Mouse (Mus musculus): ENCODE data around the gene Calm2. TPM values are rescaled to one million over a fixed set of nuclear protein-coding genes. Genes with fewer than 3 reads are reported as not detected.

Calm2 gene
- polyA plus RNA-seq, 1 experiment from 2014 or later = 850 TPM

DNA sequence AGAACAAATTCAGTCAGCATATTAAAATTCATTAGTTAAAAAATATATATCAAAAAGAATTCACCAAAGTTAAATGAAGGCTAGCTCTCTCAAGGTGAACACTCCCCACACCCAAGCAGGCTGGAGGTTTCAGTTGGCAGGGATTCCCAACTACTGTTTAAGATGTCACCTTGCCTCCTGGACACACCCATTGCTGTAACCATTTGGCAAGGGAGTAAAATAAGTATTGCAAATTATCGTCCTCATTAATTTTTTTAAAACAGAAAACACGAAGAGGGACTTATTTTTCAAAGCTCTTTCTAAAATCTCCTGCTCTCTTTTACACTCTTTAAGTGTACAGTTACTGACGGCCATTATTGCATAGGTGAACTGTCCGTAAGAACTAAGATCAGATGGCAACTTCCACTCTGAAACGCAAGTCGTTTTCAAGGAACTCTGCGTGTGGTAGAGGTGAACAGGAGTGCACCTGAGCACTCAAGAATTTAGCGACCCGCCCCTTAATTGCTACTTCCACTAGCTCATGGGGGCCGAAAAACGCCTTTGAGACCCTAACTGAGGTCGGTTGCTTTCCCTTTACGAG is 1.3 kb downstream of the Calm2 start:
- Histone ChIP-seq H3K27me3 (0 out of 2 replicates have a peak, but pooled peaks cover 8% of the 10 kb centered on the region), H3K36me3 (peaks cover 9% of the 10 kb centered on the region; the same call in 1 of the 2 replicates), H3K4me2 (peak overlapping the region; percentile 78), H3K27ac (peak overlapping the region; percentile 98; the same call in 1 of the 2 replicates), H3K4me3 (replicated peaks) (peak overlapping the region; percentile 94), H3K4me1 (replicated peaks) (peaks cover 33% of the 10 kb centered on the region), H3K9ac (replicated peaks) (peak overlapping the region; percentile 96), H3K9me3 (no peaks in the 10 kb centered on the region)
- no peak for ATAC-seq (ENCODE audit: insufficient number of reproducible peaks, insufficient read depth, low FRiP score, low TSS enrichment, low read depth)
- under 1% methylated on average over 13 of the region's 13 CpGs for WGBS

DNA sequence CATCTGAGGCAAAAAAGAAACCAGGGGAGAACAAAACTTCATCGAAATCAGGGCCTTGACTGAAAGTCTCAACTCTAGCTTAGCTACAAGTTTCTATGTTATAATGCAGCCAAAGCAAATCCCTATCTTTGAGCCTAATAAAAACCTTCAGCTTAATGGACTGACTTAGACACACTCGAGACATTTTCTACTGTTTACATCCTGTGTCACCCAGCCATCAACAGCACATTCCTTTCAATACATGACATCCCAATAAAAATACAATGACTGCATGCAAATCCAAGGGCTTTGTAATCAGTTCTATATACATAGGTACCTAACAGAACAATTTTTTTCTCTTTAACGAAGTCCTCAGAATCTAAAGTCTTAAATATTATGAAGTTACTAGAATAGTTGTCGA is 2.0 kb downstream of the Calm2 start:
- H3K4me3 ChIP-seq (replicated peaks) = peak overlapping the region; percentile 22
- H3K36me3 ChIP-seq = peaks cover 9% of the 10 kb centered on the region; the same call in 1 of the 2 replicates
- H3K4me1 ChIP-seq (replicated peaks) = peaks cover 33% of the 10 kb centered on the region
- H3K4me2 ChIP-seq = peak overlapping the region; percentile 78
- H3K27me3 ChIP-seq = 0 out of 2 replicates have a peak, but pooled peaks cover 6% of the 10 kb centered on the region
- H3K27ac ChIP-seq = no peak overlapping the region
- no peak overlapping the region for H3K9ac ChIP-seq (replicated peaks)
- H3K9me3 ChIP-seq = no peaks in the 10 kb centered on the region
- no peak for ATAC-seq (ENCODE audit: insufficient number of reproducible peaks, insufficient read depth, low FRiP score, low TSS enrichment, low read depth)
- WGBS = 61% methylated on average over 4 of the region's 4 CpGs

DNA sequence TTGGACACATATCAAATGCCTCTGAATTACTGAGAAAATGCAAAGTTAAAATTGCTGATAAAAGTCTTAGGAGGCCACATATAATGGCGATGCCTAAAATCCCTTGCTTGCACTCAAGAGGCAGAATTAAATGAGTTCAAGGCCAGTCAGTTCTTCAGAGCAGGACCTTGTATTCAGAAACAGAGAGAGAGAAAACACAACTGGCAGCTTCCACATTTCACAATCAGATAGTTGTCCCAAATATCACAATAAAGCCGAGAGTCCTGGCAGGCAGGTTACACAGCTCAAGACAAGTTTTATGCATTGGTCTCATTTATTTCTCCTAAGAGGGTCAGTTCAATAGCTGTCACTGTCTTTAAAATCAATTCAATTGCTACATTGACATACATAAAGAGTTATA is 5.2 kb downstream of the Calm2 start:
- no peak overlapping the region for H3K4me2 ChIP-seq
- H3K4me3 ChIP-seq (replicated peaks) = no peak overlapping the region
- peaks cover 35% of the 10 kb centered on the region for H3K4me1 ChIP-seq (replicated peaks)
- H3K9ac ChIP-seq (replicated peaks) = no peak overlapping the region
- WGBS = 83% methylated on average over 2 of the region's 2 CpGs
- no peak for ATAC-seq (ENCODE audit: insufficient number of reproducible peaks, insufficient read depth, low FRiP score, low TSS enrichment, low read depth)
- H3K36me3 ChIP-seq = peaks cover 9% of the 10 kb centered on the region; the same call in 1 of the 2 replicates
- H3K27me3 ChIP-seq = no peaks in the 10 kb centered on the region
- H3K27ac ChIP-seq = no peak overlapping the region
- no peaks in the 10 kb centered on the region for H3K9me3 ChIP-seq

DNA sequence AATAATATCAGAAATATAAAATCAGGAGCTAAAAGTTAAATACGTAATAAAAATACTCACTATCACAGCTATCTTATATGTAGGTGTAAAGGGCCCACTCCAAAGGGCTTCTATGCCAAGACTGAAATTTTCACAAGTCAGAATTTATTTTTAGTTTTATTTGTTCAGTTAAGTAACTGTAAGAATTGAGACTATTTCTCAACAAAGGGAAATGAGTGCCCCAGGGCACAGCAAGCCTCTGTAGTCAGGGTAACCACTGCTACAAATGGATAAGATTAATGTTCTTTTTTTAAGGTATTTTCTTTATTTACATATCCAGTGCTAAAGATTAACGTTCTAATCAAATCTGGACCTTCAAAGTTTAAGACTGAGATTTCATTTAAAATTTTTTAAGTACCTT is 7.3 kb downstream of the Calm2 start:
- WGBS = 93% methylated on average over 2 of the region's 2 CpGs
- ATAC-seq (ENCODE audit: insufficient number of reproducible peaks, insufficient read depth, low FRiP score, low TSS enrichment, low read depth) = no peak
- Histone ChIP-seq H3K9ac (replicated peaks) (no peak overlapping the region), H3K27ac (no peak overlapping the region), H3K4me2 (no peak overlapping the region), H3K4me1 (replicated peaks) (peaks cover 31% of the 10 kb centered on the region), H3K27me3 (no peaks in the 10 kb centered on the region), H3K9me3 (no peaks in the 10 kb centered on the region), H3K36me3 (peaks cover 23% of the 10 kb centered on the region), H3K4me3 (replicated peaks) (no peak overlapping the region)

DNA sequence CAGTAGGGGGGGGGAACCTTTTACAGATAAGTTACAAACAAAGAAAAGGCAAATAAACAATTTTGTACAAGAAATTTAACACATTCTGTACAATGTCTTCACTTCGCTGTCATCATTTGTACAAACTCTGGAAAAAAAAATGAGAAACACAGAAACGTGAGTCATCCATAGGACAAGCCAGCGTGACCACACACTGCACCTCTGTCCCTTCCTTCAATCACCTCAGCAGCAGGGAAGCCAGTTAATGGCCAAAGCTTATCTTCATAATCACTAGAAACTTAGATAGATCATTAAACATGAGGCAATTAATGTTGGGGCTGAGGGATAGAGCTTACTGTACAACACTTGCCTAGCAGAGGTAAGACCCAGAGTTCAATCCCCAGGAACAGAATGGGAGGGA is 12.8 kb downstream of the Calm2 start:
- H3K4me1 ChIP-seq (replicated peaks) = peaks cover 5% of the 10 kb centered on the region; the same call in 1 of the 2 replicates
- H3K4me2 ChIP-seq = no peak overlapping the region
- no peak overlapping the region for H3K4me3 ChIP-seq (replicated peaks)
- H3K27ac ChIP-seq = no peak overlapping the region
- peaks cover 66% of the 10 kb centered on the region for H3K36me3 ChIP-seq
- no peak overlapping the region for H3K9ac ChIP-seq (replicated peaks)
- H3K27me3 ChIP-seq = no peaks in the 10 kb centered on the region
- ATAC-seq (ENCODE audit: insufficient number of reproducible peaks, insufficient read depth, low FRiP score, low TSS enrichment, low read depth) = no peak
- no peaks in the 10 kb centered on the region for H3K9me3 ChIP-seq
- 88% methylated on average over 3 of the region's 3 CpGs for WGBS

DNA sequence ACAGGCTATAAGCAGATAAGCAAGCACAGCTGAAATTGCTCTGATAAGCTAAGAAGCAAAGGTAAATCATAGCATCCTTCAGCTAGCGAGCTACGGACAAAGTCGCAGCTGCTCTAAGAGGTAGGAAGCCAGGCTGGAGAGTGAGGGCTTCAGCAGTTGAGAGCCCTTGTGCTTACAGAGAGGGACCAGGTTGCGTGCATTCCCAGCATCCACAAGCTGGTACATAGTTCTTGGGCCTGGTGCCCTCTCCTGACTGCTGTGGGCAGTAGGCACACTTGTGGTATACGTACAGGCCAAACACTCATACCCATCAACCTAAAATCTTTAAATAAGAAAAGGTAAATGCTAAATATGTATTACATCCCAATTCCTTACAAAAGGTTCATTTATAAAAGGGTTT is 14.0 kb downstream of the Calm2 start:
- peaks cover 68% of the 10 kb centered on the region for H3K36me3 ChIP-seq

DNA sequence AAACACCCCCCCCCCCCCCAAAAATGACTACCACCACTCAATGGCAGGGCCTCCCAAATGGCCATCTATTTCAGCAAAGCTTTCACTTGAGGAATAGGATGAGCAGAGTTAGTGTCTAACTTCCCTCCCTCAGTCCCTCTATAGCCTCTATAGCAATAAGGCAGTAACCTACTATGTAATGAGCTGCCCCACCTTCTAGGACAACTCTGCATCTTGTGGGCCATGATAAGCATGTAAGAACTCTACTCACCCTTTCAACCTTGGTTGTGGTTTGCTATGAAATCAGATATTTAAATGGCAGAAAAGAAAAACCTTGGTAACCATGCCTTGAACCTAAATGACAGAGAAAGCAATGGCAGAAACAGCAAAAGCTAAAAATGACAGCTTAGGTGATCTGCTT is 14.4 kb downstream of the Calm2 start:
- Histone ChIP-seq H3K4me1 (replicated peaks) (peaks cover 2% of the 10 kb centered on the region; the same call in 1 of the 2 replicates), H3K4me2 (no peak overlapping the region), H3K27ac (no peak overlapping the region), H3K4me3 (replicated peaks) (no peak overlapping the region), H3K9ac (replicated peaks) (no peak overlapping the region), H3K9me3 (no peaks in the 10 kb centered on the region), H3K36me3 (peaks cover 71% of the 10 kb centered on the region), H3K27me3 (no peaks in the 10 kb centered on the region)
- ATAC-seq (ENCODE audit: insufficient number of reproducible peaks, insufficient read depth, low FRiP score, low TSS enrichment, low read depth) = no peak

More for the DNA sequence above, 14.0 kb downstream of the Calm2 start:
- Histone ChIP-seq H3K4me1 (replicated peaks) (peaks cover 5% of the 10 kb centered on the region; the same call in 1 of the 2 replicates), H3K4me3 (replicated peaks) (no peak overlapping the region), H3K9me3 (no peaks in the 10 kb centered on the region), H3K27me3 (no peaks in the 10 kb centered on the region), H3K9ac (replicated peaks) (no peak overlapping the region), H3K27ac (no peak overlapping the region), H3K4me2 (no peak overlapping the region)
- 92% methylated on average over 5 of the region's 5 CpGs for WGBS
- ATAC-seq (ENCODE audit: insufficient number of reproducible peaks, insufficient read depth, low FRiP score, low TSS enrichment, low read depth) = no peak

DNA sequence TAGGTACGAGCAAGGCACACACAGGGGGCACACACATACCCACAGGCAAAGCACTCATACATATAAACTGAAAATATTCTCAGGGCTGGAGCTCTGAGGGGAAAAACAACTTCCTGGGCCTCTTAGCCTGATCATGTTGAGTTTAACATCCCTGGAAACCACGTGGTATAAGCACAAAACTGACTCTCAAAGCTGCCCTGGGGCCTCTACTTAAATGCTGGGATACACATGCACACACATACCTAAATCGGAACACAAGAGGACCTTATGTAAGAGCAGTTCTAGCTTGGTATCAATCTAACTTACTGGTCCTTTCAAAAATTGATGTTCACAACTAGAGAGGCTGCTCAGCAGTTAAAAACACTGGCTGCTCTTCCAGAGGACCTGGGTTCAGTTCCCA is 17.3 kb downstream of the Calm2 start:
- no peak overlapping the region for H3K27ac ChIP-seq
- no peak overlapping the region for H3K4me3 ChIP-seq (replicated peaks)
- no peak overlapping the region for H3K9ac ChIP-seq (replicated peaks)
- no peak overlapping the region for H3K4me2 ChIP-seq
- no peaks in the 10 kb centered on the region for H3K4me1 ChIP-seq (replicated peaks)
- no peak for ATAC-seq (ENCODE audit: insufficient number of reproducible peaks, insufficient read depth, low FRiP score, low TSS enrichment, low read depth)
- peaks cover 56% of the 10 kb centered on the region for H3K36me3 ChIP-seq
- no peaks in the 10 kb centered on the region for H3K9me3 ChIP-seq
- no peaks in the 10 kb centered on the region for H3K27me3 ChIP-seq
- 81% methylated on average over 3 of the region's 3 CpGs for WGBS

DNA sequence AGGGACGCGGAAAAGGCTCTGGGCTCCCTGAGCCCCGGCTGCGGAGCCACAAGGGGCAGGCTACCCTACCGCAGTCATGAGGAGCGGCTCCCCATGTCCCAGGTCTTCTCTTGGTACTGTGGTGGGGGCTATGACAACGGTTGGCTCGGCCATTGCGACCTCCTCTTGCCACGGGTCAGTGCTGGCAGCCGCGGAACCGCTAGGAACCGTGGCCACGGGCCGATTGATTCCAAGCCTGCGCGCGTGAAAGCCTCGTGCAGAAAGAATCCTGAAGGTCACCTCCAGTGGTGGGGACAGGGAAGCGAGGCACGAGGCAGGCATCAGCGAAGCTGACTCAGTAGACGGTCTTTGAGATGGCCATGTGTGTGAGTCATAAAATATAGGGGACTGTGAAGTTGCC is 19.2 kb downstream of the Calm2 start, which contains the start of gene Stpg4:
TSS of gene Stpg4 (minus strand) at position 231 of the 400 bp plus-strand sequence.
- 54% methylated on average over 24 of the region's 24 CpGs for WGBS
- Histone ChIP-seq H3K9me3 (no peaks in the 10 kb centered on the region), H3K27me3 (no peaks in the 10 kb centered on the region), H3K9ac (replicated peaks) (0 out of 2 replicates have a peak within 1 kb of the TSS, but pooled peaks have one; percentile 4), H3K27ac (no peak within 1 kb of the TSS), H3K4me1 (replicated peaks) (no peaks in the 10 kb centered on the region), H3K36me3 (peaks cover 38% of the 10 kb centered on the region), H3K4me3 (replicated peaks) (no peak within 1 kb of the TSS), H3K4me2 (no peak within 1 kb of the TSS)
- ATAC-seq (ENCODE audit: insufficient number of reproducible peaks, insufficient read depth, low FRiP score, low TSS enrichment, low read depth) = no peak

DNA sequence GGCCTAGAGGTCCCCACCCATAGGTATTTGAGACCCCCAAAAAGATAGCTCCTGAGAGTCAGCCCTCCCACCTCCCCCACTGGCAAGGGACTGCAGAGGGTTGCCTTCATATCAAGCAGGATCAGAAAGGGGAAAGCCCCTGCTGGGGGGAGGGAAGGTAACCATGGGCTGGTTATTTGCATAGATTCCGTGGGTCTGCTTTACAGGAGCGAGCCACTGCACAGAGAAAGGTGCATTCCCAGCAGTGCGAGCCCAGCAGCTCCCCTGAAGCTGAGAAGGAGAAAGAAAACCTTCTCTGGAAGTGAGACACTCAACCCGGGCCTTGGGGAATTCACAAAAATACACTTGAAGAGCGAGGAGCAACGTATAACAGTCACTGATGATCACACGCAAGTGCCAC is 28.7 kb downstream of the Calm2 start:
- Histone ChIP-seq H3K27ac (no peak overlapping the region), H3K4me3 (replicated peaks) (no peak overlapping the region), H3K4me1 (replicated peaks) (0 out of 2 replicates have a peak, but pooled peaks cover 3% of the 10 kb centered on the region), H3K9ac (replicated peaks) (no peak overlapping the region), H3K4me2 (no peak overlapping the region), H3K9me3 (no peaks in the 10 kb centered on the region), H3K36me3 (no peaks in the 10 kb centered on the region), H3K27me3 (peaks cover 3% of the 10 kb centered on the region; the same call in 1 of the 2 replicates)
- ATAC-seq (ENCODE audit: insufficient number of reproducible peaks, insufficient read depth, low FRiP score, low TSS enrichment, low read depth) = no peak
- WGBS = 74% methylated on average over 7 of the region's 7 CpGs

DNA sequence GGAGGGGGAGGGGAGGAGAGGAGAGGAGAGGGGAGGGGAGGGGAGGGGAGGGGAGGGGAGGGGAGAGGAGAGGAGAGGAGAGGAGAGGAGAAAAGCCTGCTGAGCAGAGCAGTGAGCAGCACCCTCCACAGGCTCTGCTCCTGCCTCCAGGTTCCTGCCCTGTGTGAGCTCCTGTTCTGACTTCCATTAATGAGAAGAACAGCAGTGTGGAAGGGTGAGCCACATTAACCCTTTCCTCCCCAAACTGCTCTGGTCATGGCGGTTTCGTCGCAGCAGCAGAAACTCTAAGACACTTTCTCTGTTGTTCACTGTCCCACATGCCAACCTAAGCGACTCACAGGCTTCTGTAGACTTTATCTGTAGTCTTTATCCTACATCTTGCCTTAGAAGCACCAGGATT is 40.1 kb downstream of the Calm2 start:
- no peak overlapping the region for H3K27ac ChIP-seq
- 0 out of 2 replicates have a peak, but pooled peaks cover 6% of the 10 kb centered on the region for H3K4me1 ChIP-seq (replicated peaks)
- H3K36me3 ChIP-seq = no peaks in the 10 kb centered on the region
- H3K27me3 ChIP-seq = no peaks in the 10 kb centered on the region
- H3K9ac ChIP-seq (replicated peaks) = no peak overlapping the region
- H3K4me2 ChIP-seq = no peak overlapping the region
- WGBS = 81% methylated on average over 4 of the region's 4 CpGs
- ATAC-seq (ENCODE audit: insufficient number of reproducible peaks, insufficient read depth, low FRiP score, low TSS enrichment, low read depth) = no peak
- H3K4me3 ChIP-seq (replicated peaks) = no peak overlapping the region
- no peaks in the 10 kb centered on the region for H3K9me3 ChIP-seq

DNA sequence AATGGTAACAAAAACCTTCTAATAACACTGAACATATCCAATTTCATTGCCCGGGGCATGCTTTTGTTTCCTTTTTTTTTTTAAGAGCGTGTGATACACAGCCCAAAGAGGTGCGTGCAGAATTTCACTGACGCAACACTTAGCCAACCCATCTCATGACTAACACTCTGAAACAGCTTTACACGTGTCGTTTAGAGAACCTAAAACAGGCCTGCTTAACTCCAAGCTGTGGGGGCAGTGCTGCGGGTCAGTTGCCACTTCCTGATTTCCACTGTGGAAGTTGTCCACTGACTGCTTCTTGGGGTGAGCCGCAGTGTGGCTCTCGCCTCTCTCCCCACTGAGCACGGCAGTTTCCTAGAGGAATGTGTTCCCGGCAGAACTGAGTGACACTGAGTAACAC is 41.2 kb downstream of the Calm2 start:
- Histone ChIP-seq H3K4me2 (no peak overlapping the region), H3K36me3 (no peaks in the 10 kb centered on the region), H3K27ac (0 out of 2 replicates have a peak overlapping the region, but pooled peaks have one; percentile 29), H3K9me3 (no peaks in the 10 kb centered on the region), H3K4me3 (replicated peaks) (no peak overlapping the region), H3K4me1 (replicated peaks) (0 out of 2 replicates have a peak, but pooled peaks cover 6% of the 10 kb centered on the region), H3K27me3 (no peaks in the 10 kb centered on the region), H3K9ac (replicated peaks) (no peak overlapping the region)
- no peak for ATAC-seq (ENCODE audit: insufficient number of reproducible peaks, insufficient read depth, low FRiP score, low TSS enrichment, low read depth)
- WGBS = 63% methylated on average over 11 of the region's 11 CpGs
